Mouse (Mus musculus) midbrain, embryonic 14.5 days (tissue): ENCODE measurements around the gene Mamdc4. TPM values are rescaled to one million over a fixed set of nuclear protein-coding genes. Genes with fewer than 3 reads are reported as not detected.

Experiments
- ATAC-seq: fragments of 200-750 bp; cut with Nextera tagmentation; 2 replicates; pipeline ENCODE4 v1.8.0; 2017; ENCODE audit warnings: moderate number of reproducible peaks, moderate library complexity; ENCODE audit not compliant: low FRiP score, low TSS enrichment
- DNase-seq: peaks from one replicate; pipeline ENCODE4 v3.0.0-alpha.2; 2015
- H3K27ac ChIP-seq: fragments of 300-500 bp; sonication (generic); replicated peaks from 2 replicates; pipeline ENCODE4 v1.5.1; 2014; ENCODE audit warnings: mild to moderate bottlenecking, low read depth, low read length, moderate library complexity
- H3K27me3 ChIP-seq: fragments of 300-500 bp; sonication (generic); 2 replicates; pipeline ENCODE4 v1.6.1; 2014; ENCODE audit warnings: low read length, control low read depth, mixed read lengths; ENCODE audit not compliant: control insufficient read depth, insufficient read depth
- H3K36me3 ChIP-seq: fragments of 300-500 bp; sonication (generic); 2 replicates; pipeline ENCODE4 v1.6.1; 2014; ENCODE audit warnings: low read length, control low read depth; ENCODE audit not compliant: control insufficient read depth, insufficient read depth
- H3K4me1 ChIP-seq: fragments of 300-500 bp; sonication (generic); 2 replicates; pipeline ENCODE4 v1.6.1; 2014; ENCODE audit warnings: mild to moderate bottlenecking, antibody characterized with exemption, low read length, control low read depth; ENCODE audit not compliant: control insufficient read depth, insufficient read depth
- H3K4me2 ChIP-seq: fragments of 300-500 bp; sonication (generic); 2 replicates; pipeline ENCODE4 v1.6.1; 2014; ENCODE audit warnings: mild to moderate bottlenecking, low read length, moderate library complexity
- H3K4me3 ChIP-seq: fragments of 300-500 bp; sonication (generic); replicated peaks from 2 replicates; pipeline ENCODE4 v1.5.1; 2014; ENCODE audit warnings: low read depth, low read length
- H3K9ac ChIP-seq: fragments of 300-500 bp; sonication (generic); replicated peaks from 2 replicates; pipeline ENCODE4 v1.6.1; 2014; ENCODE audit warnings: mild to moderate bottlenecking, low read length, moderate library complexity
- H3K9me3 ChIP-seq: fragments of 300-500 bp; sonication (generic); 2 replicates; pipeline ENCODE4 v1.6.1; 2016; ENCODE audit warnings: low read length, control low read depth, mixed read lengths; ENCODE audit not compliant: control insufficient read depth
- WGBS: fragments of 180-500 bp; shearing (Covaris S2); extraction: QIAGEN DNeasy Blood & Tissue Kit; methylation state at CpG from one replicate; pipeline ENCODE4 v1.1.7; 2014; 5-methylcytosine and 5-hydroxymethylcytosine counted together
- polyA plus RNA-seq: library from polyadenylated mRNA; unstranded; fragments of >200 nt; fragmentation: Nextera tagmentation; extraction: Ambion mirVana; gene quantifications from 2 replicates; pipeline ENCODE4 v1.2.1, GENCODE M21; 2014

The Mamdc4 gene
- polyA plus RNA-seq, 1 experiment from 2014 or later, result 3.9 TPM

GRCm38 (mm10) chr2:25575432-25576027, 885 bp upstream of the Mamdc4 start:
- H3K36me3 ChIP-seq, result peaks cover 21% of the 10 kb centered on the region; the same call in 1 of the 2 replicates
- H3K4me3 ChIP-seq, result peak overlapping the region; percentile 57
- peak overlapping the region; percentile 51; the same call in 1 of the 2 replicates for H3K9ac ChIP-seq
- peaks cover 47% of the 10 kb centered on the region for H3K27me3 ChIP-seq
- H3K9me3 ChIP-seq, result no peaks in the 10 kb centered on the region
- peaks cover 31% of the 10 kb centered on the region for H3K4me1 ChIP-seq
- peak overlapping the region; percentile 93 for H3K4me2 ChIP-seq
- H3K27ac ChIP-seq, result peak overlapping the region; percentile 89
- WGBS, result 13% methylated on average over 21 of the region's 21 CpGs
- DNase-seq (peak; percentile 60), ATAC-seq (no peak)

GRCm38 (mm10) chr2:25574136-25574535, 509 bp downstream of the Mamdc4 start:
- peaks cover 33% of the 10 kb centered on the region for H3K27me3 ChIP-seq

GRCm38 (mm10) chr2:25573068-25573467, 1.6 kb downstream of the Mamdc4 start:
- no peak overlapping the region for H3K9ac ChIP-seq
- H3K4me3 ChIP-seq, result no peak overlapping the region
- no peak for ATAC-seq
- peak overlapping the region; percentile 93; the same call in 1 of the 2 replicates for H3K4me2 ChIP-seq
- peaks cover 42% of the 10 kb centered on the region for H3K36me3 ChIP-seq
- no peaks in the 10 kb centered on the region for H3K9me3 ChIP-seq
- peaks cover 26% of the 10 kb centered on the region for H3K4me1 ChIP-seq
- H3K27ac ChIP-seq, result no peak overlapping the region
- peaks cover 22% of the 10 kb centered on the region for H3K27me3 ChIP-seq
- no peak for DNase-seq
- WGBS, result 94% methylated on average over 2 of the region's 2 CpGs

More at GRCm38 (mm10) chr2:25574136-25574535, 509 bp downstream of the Mamdc4 start:
- Histone ChIP-seq H3K9ac (peak overlapping the region; percentile 66), H3K4me1 (peaks cover 26% of the 10 kb centered on the region), H3K9me3 (no peaks in the 10 kb centered on the region), H3K27ac (peak overlapping the region; percentile 89), H3K36me3 (peaks cover 33% of the 10 kb centered on the region), H3K4me3 (peak overlapping the region; percentile 57), H3K4me2 (peak overlapping the region; percentile 93)
- 20% methylated on average over 11 of the region's 11 CpGs for WGBS
- no peak for ATAC-seq
- DNase-seq, result no peak

GRCm38 (mm10) chr2:25571221-25571620, 3.4 kb downstream of the Mamdc4 start:
- no peak overlapping the region for H3K9ac ChIP-seq
- no peak overlapping the region for H3K27ac ChIP-seq
- ATAC-seq, result no peak
- no peak overlapping the region for H3K4me3 ChIP-seq
- no peaks in the 10 kb centered on the region for H3K9me3 ChIP-seq
- peaks cover 42% of the 10 kb centered on the region for H3K36me3 ChIP-seq
- peaks cover 20% of the 10 kb centered on the region for H3K4me1 ChIP-seq
- 90% methylated on average over 4 of the region's 4 CpGs for WGBS
- no peak for DNase-seq
- H3K27me3 ChIP-seq, result peaks cover 3% of the 10 kb centered on the region
- no peak overlapping the region for H3K4me2 ChIP-seq

- H3K36me3 ChIP-seq, result peaks cover 57% of the 10 kb centered on the region
- WGBS, result 93% methylated on average over 3 of the region's 3 CpGs
These were observed 5.3 kb downstream of the Mamdc4 start for GRCm38 (mm10) chr2:25569323-25569722.

GRCm38 (mm10) chr2:25568473-25569019, 6.1 kb downstream of the Mamdc4 start:
- no peaks in the 10 kb centered on the region for H3K27me3 ChIP-seq
- DNase-seq (no peak), ATAC-seq (no peak)
- no peak overlapping the region for H3K9ac ChIP-seq
- no peak overlapping the region for H3K4me2 ChIP-seq
- no peak overlapping the region for H3K27ac ChIP-seq
- peaks cover 4% of the 10 kb centered on the region for H3K4me1 ChIP-seq
- no peaks in the 10 kb centered on the region for H3K9me3 ChIP-seq
- WGBS, result 83% methylated on average over 6 of the region's 6 CpGs
- H3K4me3 ChIP-seq, result no peak overlapping the region
- H3K36me3 ChIP-seq, result peaks cover 65% of the 10 kb centered on the region

More at GRCm38 (mm10) chr2:25569323-25569722, 5.3 kb downstream of the Mamdc4 start:
- no peak overlapping the region for H3K9ac ChIP-seq
- H3K27ac ChIP-seq, result no peak overlapping the region
- no peaks in the 10 kb centered on the region for H3K27me3 ChIP-seq
- H3K4me2 ChIP-seq, result no peak overlapping the region
- peaks cover 11% of the 10 kb centered on the region for H3K4me1 ChIP-seq
- no peaks in the 10 kb centered on the region for H3K9me3 ChIP-seq
- no peak overlapping the region for H3K4me3 ChIP-seq
- DNase-seq (no peak), ATAC-seq (no peak)

- Histone ChIP-seq H3K4me1 (no peaks in the 10 kb centered on the region), H3K36me3 (peaks cover 81% of the 10 kb centered on the region), H3K4me2 (no peak overlapping the region), H3K4me3 (no peak overlapping the region), H3K9me3 (no peaks in the 10 kb centered on the region), H3K9ac (no peak overlapping the region), H3K27ac (no peak overlapping the region), H3K27me3 (no peaks in the 10 kb centered on the region)
- DNase-seq, result no peak
- 88% methylated on average over 6 of the region's 6 CpGs for WGBS
- ATAC-seq, result no peak
These were observed 8.1 kb downstream of the Mamdc4 start for GRCm38 (mm10) chr2:25566558-25566957.

GRCm38 (mm10) chr2:25565741-25566140, 8.9 kb downstream of the Mamdc4 start:
- no peak overlapping the region for H3K4me3 ChIP-seq
- H3K9ac ChIP-seq, result no peak overlapping the region
- H3K4me2 ChIP-seq, result no peak overlapping the region
- H3K27me3 ChIP-seq, result no peaks in the 10 kb centered on the region
- H3K9me3 ChIP-seq, result no peaks in the 10 kb centered on the region
- no peaks in the 10 kb centered on the region for H3K4me1 ChIP-seq
- no peak overlapping the region for H3K27ac ChIP-seq
- no peak for DNase-seq
- ATAC-seq, result no peak
- WGBS, result 85% methylated on average over 8 of the region's 8 CpGs
- peaks cover 82% of the 10 kb centered on the region for H3K36me3 ChIP-seq

- Histone ChIP-seq H3K9me3 (no peaks in the 10 kb centered on the region), H3K4me2 (no peak overlapping the region), H3K27me3 (no peaks in the 10 kb centered on the region), H3K27ac (no peak overlapping the region), H3K4me1 (peaks cover 12% of the 10 kb centered on the region), H3K9ac (no peak overlapping the region), H3K4me3 (no peak overlapping the region), H3K36me3 (peaks cover 61% of the 10 kb centered on the region)
- WGBS, result 87% methylated on average over 9 of the region's 9 CpGs
- ATAC-seq (no peak), DNase-seq (no peak)
These were observed 12.7 kb downstream of the Mamdc4 start for GRCm38 (mm10) chr2:25561946-25562345.
